Mouse (Mus musculus): ENCODE results near the gene Krt76.

DNA sequence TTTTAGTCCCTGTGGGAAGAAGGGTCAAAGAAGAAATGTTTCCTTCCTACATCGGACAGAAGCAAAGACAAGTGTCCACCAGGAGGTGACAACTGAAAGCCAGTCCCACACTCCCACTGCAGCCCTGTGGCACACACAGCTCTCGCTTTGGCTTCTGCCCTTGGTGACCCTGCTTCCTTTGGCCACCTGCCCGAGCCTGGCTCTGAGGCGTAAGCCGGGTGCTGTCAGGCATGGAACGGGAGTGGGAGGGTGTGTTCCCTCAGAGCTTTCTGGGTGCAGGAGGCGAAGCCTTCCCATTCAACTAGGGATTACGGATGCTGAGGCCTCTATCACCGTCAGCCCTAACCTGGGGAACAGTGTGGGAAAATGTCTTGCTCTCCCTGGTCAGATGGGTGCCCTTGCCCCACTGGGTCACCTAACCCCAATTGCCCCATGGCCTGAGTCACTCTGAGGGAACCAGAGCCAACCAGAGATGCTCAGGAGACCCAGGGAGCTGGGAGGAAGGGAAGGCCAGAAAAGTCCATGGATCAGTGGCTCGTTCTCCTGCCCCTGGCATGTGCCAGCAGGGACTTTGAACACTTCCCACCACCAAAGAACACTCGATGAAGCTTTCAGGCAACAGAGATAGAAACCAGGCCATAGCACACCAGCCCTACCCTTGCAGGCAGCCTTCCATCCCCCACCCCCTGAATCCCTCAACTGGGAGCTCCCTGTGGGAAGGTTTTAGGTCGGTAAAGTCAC, 34.8 kb upstream of the Krt76 start:
- TF ChIP-seq CTCF (IDR thresholded peaks at IDR 0.05; ENCODE audit: low read depth) (no peak), EP300 (IDR thresholded peaks at IDR 0.05; ENCODE audit: low read depth) (no peak)
